Mouse (Mus musculus): ENCODE measurements at regions not wholly inside any gene's neighbourhood (a gene's known extent, or its start where the extent isn't known, plus 50 kb on each side); places are given as distances from the start of the nearest gene placed in this dataset.

DNA sequence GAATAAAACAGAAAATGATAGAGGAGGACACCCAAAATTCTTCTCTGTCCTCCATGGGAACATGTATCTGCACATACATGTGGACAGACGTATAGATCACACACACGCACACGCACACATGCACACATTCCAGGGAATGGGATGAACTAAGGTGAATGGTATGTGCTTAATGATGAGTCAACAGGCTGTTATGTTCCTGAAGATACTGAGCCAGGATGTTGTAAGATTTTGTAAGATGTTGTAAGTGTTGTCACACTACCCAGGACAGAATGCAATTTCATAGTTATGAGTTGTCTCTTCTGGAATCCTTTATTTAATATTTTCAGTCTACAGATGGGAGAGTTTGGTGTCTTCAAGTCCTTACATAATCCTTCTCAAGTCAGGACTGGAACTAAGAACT lies 447.5 kb downstream of the Gsdmc2 start:
- WGBS, result 93% methylated on average over 3 of the region's 3 CpGs
- Histone ChIP-seq H3K36me3 (no peaks in the 10 kb centered on the region), H3K4me1 (no peaks in the 10 kb centered on the region), H3K4me3 (no peak overlapping the region), H3K27ac (replicated peaks) (no peak overlapping the region), H3K27me3 (ENCODE audit: low read depth, poor library complexity, severe bottlenecking) (no peaks in the 10 kb centered on the region), H3K9me3 (replicated peaks) (no peaks in the 10 kb centered on the region)
- DNase-seq (ENCODE audit: low spot score), result no peak

GRCm38 (mm10) chr15:63377258-63377657 lies 467.7 kb downstream of the Gsdmc2 start:
- no peak overlapping the region for H3K27ac ChIP-seq (replicated peaks)
- H3K27me3 ChIP-seq (ENCODE audit: low read depth, poor library complexity, severe bottlenecking), result no peaks in the 10 kb centered on the region
- H3K36me3 ChIP-seq, result no peaks in the 10 kb centered on the region
- no peaks in the 10 kb centered on the region for H3K9me3 ChIP-seq (replicated peaks)
- H3K4me1 ChIP-seq, result no peaks in the 10 kb centered on the region
- DNase-seq (ENCODE audit: low spot score), result no peak
- H3K4me3 ChIP-seq, result no peak overlapping the region
- WGBS, result 82% methylated on average over 2 of the region's 2 CpGs

DNA sequence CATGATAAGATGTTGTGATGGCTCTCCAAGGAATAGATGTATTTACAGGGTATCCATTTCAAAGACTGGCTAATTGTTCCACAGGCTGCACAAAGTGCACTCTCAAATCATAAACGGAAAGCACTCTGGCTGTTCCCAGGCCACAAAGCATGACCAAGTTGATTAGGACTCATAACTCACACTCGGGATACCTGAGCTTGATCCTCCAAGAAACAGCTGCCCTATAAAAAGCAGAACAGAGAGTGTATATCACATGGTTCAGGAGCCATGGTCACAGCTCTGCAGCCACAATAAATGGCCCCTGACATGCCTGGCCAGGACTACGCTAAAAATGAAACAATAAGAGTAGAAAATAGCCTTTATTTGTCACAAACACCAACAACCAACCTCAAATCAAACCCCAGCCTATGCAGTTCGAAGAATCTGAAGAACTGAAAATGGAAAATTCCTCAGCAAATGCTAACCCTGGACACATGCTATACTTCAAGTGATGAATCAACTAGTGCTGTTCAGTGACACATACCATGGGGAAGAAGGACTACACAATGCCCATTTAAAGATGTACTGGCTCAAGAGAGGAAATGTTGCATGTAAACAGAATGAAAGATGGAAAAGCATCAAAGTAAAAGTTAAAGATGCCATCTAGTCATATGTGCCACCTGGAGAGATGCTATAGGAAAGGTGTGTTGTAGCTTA lies 473.5 kb downstream of the Gsdmc2 start:
- H3K4me1 ChIP-seq, result no peaks in the 10 kb centered on the region
- no peaks in the 10 kb centered on the region for H3K36me3 ChIP-seq
- 85% methylated on average over 4 of the region's 4 CpGs for WGBS

DNA sequence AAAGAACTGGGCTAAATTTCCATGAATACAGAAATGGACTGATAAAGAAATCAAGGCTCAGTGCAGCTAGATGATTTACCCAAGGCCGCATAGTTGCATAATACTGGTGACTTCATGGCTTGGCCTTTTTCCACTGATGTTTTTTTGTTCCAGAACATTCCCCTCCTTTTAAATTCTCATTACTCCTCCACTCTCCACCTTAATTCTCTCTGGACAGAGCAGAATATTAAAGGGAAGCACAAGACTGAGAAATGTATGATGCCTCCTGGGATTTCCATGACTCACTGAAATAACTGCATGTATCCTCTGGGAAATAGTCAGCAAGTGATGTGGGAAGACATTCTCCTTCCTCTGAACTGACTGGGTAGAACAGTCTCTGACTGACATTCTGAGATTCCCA lies 480.5 kb downstream of the Gsdmc2 start:
- Histone ChIP-seq H3K36me3 (no peaks in the 10 kb centered on the region), H3K9me3 (replicated peaks) (no peaks in the 10 kb centered on the region), H3K4me3 (no peak overlapping the region), H3K27me3 (ENCODE audit: low read depth, poor library complexity, severe bottlenecking) (no peaks in the 10 kb centered on the region), H3K27ac (replicated peaks) (no peak overlapping the region), H3K4me1 (no peaks in the 10 kb centered on the region)
- DNase-seq (ENCODE audit: low spot score), result no peak
- WGBS, result 96% methylated on average over 1 of the region's 1 CpGs

More for the DNA sequence above, 473.5 kb downstream of the Gsdmc2 start:
- H3K9me3 ChIP-seq (replicated peaks), result no peaks in the 10 kb centered on the region
- no peak overlapping the region for H3K4me3 ChIP-seq
- DNase-seq (ENCODE audit: low spot score), result no peak
- no peaks in the 10 kb centered on the region for H3K27me3 ChIP-seq (ENCODE audit: low read depth, poor library complexity, severe bottlenecking)
- H3K27ac ChIP-seq (replicated peaks), result no peak overlapping the region

DNA sequence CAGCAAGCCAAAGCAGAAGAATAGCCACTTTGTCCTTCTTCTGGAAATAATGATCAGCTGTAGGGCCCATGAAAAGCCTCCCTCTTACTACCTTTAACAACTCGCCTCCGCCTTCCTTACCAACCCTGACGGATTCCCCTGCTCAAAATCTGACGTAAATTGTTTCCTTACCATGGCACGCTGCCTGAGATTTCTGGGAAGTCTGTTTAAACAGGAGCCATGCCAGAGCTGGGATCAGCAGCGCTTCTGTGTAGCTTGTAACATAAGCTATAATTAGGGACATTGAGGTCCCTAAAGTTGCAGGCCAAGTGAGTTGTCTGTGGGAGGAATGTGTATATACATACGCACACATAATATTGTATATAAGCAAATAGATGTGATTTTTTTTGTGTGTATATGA lies 484.6 kb downstream of the Gsdmc2 start:
- no peak for DNase-seq (ENCODE audit: low spot score)
- Histone ChIP-seq H3K27ac (replicated peaks) (no peak overlapping the region), H3K9me3 (replicated peaks) (no peaks in the 10 kb centered on the region), H3K36me3 (no peaks in the 10 kb centered on the region), H3K27me3 (ENCODE audit: low read depth, poor library complexity, severe bottlenecking) (no peaks in the 10 kb centered on the region), H3K4me3 (no peak overlapping the region), H3K4me1 (no peaks in the 10 kb centered on the region)
- WGBS, result 91% methylated on average over 7 of the region's 7 CpGs

DNA sequence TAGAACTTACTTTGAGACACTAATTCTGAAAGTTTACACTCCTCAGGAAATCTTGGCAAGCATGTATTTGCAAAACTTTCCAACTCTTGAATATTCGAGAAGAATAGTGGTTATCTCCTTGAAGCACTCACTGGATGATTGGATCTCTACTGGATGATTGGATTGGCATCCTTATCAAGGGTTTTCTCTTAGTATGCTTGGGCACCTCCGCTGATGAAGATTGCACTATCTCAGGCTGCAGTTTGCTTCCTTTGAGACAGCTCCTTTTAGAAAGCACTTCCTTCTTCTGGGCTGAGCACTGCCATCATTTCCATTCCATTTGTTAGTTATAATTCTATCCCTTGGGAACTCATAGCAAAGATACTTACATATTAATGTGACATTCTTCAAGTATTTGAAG lies 503.2 kb downstream of the Gsdmc2 start:
- H3K27ac ChIP-seq (replicated peaks), result no peak overlapping the region
- 79% methylated on average over 2 of the region's 2 CpGs for WGBS
- no peak for DNase-seq (ENCODE audit: low spot score)
- no peaks in the 10 kb centered on the region for H3K9me3 ChIP-seq (replicated peaks)
- no peak overlapping the region for H3K4me3 ChIP-seq
- H3K36me3 ChIP-seq, result no peaks in the 10 kb centered on the region
- H3K27me3 ChIP-seq (ENCODE audit: low read depth, poor library complexity, severe bottlenecking), result no peaks in the 10 kb centered on the region
- H3K4me1 ChIP-seq, result 0 out of 2 replicates have a peak, but pooled peaks cover 2% of the 10 kb centered on the region

DNA sequence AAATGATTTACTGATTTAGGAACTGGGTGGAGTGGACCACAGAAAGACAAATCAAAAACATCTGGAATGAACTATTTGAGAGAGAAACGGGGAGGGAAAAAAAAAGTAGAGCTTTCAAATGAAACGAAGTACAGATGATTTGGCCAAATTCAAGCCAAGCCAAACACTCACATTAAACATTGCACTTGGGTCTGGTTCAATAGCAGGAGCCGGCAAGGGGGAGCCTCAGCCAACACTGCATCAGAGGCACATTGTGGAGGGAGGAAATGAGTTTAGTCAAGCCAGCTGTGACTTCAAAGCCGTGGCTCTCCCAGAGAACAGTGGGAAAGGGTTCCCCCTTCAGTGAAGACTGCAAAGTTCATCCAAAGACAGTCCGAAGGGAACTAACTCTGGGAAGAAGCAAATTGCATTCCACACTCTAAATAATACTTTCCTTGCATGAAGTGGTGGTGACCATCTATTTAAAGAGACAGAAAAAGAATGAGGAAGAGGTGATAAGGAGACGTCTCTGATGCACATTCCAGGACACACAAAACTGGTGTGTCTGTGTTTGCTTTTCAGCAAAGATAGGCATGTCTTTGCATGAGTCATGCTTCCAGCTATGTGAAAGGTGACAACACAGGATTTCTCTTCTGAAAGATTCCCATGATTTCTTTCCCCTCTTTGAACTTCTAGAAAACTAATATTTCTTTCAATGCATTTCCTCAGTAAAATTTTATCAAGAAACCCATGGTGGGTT lies 504.5 kb downstream of the Gsdmc2 start:
- DNase-seq (ENCODE audit: low spot score), result peak; percentile 28

DNA sequence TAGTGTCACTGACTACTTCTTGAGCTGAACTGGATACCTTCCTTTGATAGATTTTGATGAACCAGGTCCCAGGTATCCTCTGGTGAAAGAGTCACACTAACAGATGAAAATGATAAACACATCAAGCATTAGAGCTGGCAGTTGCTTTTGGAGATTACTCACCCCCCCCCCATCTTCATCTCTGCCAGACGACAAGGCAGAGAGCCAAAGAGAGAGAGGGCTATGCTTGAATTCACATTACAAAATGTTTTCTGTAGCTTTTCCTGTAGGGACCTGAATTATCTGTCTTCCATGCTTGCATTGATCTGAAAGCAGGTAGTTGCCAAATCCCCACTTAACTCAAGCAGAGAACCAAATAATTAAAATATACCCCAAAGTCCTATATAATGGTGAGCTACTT lies 525.3 kb downstream of the Gsdmc2 start:
- H3K36me3 ChIP-seq, result no peaks in the 10 kb centered on the region
- no peaks in the 10 kb centered on the region for H3K9me3 ChIP-seq (replicated peaks)
- DNase-seq (ENCODE audit: low spot score), result no peak
- no peaks in the 10 kb centered on the region for H3K4me1 ChIP-seq
- no peaks in the 10 kb centered on the region for H3K27me3 ChIP-seq (ENCODE audit: low read depth, poor library complexity, severe bottlenecking)
- WGBS, result 76% methylated on average over 1 of the region's 1 CpGs
- H3K27ac ChIP-seq (replicated peaks), result no peak overlapping the region
- no peak overlapping the region for H3K4me3 ChIP-seq

More for the DNA sequence above, 504.5 kb downstream of the Gsdmc2 start:
- H3K4me3 ChIP-seq, result no peak overlapping the region
- no peaks in the 10 kb centered on the region for H3K9me3 ChIP-seq (replicated peaks)
- WGBS, result 46% methylated on average over 6 of the region's 6 CpGs
- no peaks in the 10 kb centered on the region for H3K36me3 ChIP-seq
- no peak overlapping the region for H3K27ac ChIP-seq (replicated peaks)
- 0 out of 2 replicates have a peak, but pooled peaks cover 2% of the 10 kb centered on the region for H3K4me1 ChIP-seq
- no peaks in the 10 kb centered on the region for H3K27me3 ChIP-seq (ENCODE audit: low read depth, poor library complexity, severe bottlenecking)

GRCm38 (mm10) chr15:63310426-63310825 lies 534.6 kb downstream of the Gsdmc2 start:
- DNase-seq (ENCODE audit: low spot score), result no peak
- H3K9me3 ChIP-seq (replicated peaks), result no peaks in the 10 kb centered on the region
- H3K4me1 ChIP-seq, result no peaks in the 10 kb centered on the region
- WGBS, result 76% methylated on average over 2 of the region's 2 CpGs
- H3K4me3 ChIP-seq, result no peak overlapping the region
- no peaks in the 10 kb centered on the region for H3K27me3 ChIP-seq (ENCODE audit: low read depth, poor library complexity, severe bottlenecking)
- no peak overlapping the region for H3K27ac ChIP-seq (replicated peaks)
- H3K36me3 ChIP-seq, result no peaks in the 10 kb centered on the region

DNA sequence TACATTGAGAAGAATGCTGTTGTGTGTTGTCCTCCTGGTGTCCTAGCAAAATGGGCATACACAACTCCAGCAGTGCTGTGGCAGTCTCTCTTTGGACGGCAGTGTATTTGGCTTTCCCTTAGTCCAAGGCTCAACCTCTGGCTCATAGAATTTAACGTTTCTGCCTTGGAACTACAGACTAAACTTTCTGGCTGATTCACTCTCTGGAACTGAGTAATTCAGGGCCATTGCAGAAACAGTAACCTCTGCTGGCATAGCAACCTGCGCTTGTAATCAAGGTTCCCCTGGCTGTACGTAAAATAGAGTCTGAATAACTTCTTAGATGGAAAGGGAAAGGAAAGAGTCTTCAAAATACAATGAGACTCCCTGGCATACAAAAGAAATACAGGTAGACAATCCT lies 545.7 kb downstream of the Gsdmc2 start:
- Histone ChIP-seq H3K4me3 (no peak overlapping the region), H3K9me3 (replicated peaks) (no peaks in the 10 kb centered on the region), H3K27me3 (ENCODE audit: low read depth, poor library complexity, severe bottlenecking) (no peaks in the 10 kb centered on the region), H3K27ac (replicated peaks) (no peak overlapping the region), H3K4me1 (no peaks in the 10 kb centered on the region), H3K36me3 (no peaks in the 10 kb centered on the region)
- 79% methylated on average over 4 of the region's 4 CpGs for WGBS
- DNase-seq (ENCODE audit: low spot score), result no peak

DNA sequence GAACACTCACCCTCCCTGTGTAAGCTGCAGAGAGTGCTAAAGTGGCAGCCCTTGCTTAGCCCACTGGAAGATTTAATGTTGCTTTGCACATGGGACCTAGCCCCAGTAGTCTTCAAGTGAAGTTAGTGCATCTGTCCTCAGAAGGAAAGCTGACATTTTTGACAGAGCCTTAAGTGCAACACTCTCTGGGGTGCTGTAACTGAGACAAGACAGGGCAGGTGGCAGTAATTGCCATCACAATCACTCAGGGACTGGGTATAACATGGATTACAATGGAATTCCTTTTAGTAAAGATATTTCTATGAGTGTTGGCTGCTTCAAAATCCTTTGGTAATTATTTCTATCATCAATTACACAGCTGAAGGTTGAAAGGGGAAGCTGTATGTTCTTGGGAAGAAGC lies 556.4 kb downstream of the Gsdmc2 start:
- no peaks in the 10 kb centered on the region for H3K4me1 ChIP-seq
- H3K4me3 ChIP-seq, result no peak overlapping the region
- no peaks in the 10 kb centered on the region for H3K9me3 ChIP-seq (replicated peaks)
- no peaks in the 10 kb centered on the region for H3K36me3 ChIP-seq
- DNase-seq (ENCODE audit: low spot score), result no peak
- H3K27ac ChIP-seq (replicated peaks), result no peak overlapping the region
- no peaks in the 10 kb centered on the region for H3K27me3 ChIP-seq (ENCODE audit: low read depth, poor library complexity, severe bottlenecking)

GRCm38 (mm10) chr15:63286026-63286425 lies 559.0 kb downstream of the Gsdmc2 start:
- DNase-seq (ENCODE audit: low spot score), result no peak
- Histone ChIP-seq H3K4me1 (no peaks in the 10 kb centered on the region), H3K27me3 (ENCODE audit: low read depth, poor library complexity, severe bottlenecking) (no peaks in the 10 kb centered on the region), H3K9me3 (replicated peaks) (no peaks in the 10 kb centered on the region), H3K36me3 (no peaks in the 10 kb centered on the region), H3K4me3 (no peak overlapping the region), H3K27ac (replicated peaks) (no peak overlapping the region)
- 79% methylated on average over 1 of the region's 1 CpGs for WGBS

DNA sequence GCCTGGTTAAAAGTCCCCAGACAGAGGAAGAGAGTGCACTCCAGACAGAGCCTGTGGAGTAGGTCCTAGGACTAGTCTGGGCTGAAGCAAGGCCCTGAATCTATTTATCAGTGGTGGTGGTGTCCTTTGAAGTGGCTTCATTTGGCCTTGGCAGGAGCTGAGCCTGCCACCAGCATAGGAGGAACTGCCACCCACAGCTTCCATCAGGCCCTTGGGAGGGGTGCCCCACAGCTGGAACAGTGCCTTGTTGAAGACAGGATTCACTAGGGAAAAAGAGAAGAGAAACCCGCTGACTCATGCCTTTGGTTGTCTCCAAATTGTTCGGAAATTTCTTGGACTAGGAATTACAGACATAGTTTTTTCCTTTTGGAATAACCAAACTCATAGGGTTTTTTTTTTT lies 574.6 kb downstream of the Gsdmc2 start:
- Histone ChIP-seq H3K4me1 (no peaks in the 10 kb centered on the region), H3K27ac (replicated peaks) (no peak overlapping the region), H3K4me3 (no peak overlapping the region), H3K36me3 (no peaks in the 10 kb centered on the region), H3K9me3 (replicated peaks) (no peaks in the 10 kb centered on the region), H3K27me3 (ENCODE audit: low read depth, poor library complexity, severe bottlenecking) (no peaks in the 10 kb centered on the region)
- 96% methylated on average over 2 of the region's 2 CpGs for WGBS
- no peak for DNase-seq (ENCODE audit: low spot score)

Data from midbrain, embryonic 10.5 days (tissue).